Mouse (Mus musculus) heart, embryonic 15.5 days (tissue): ENCODE measurements around the gene Rcbtb2. TPM values are rescaled to one million over a fixed set of nuclear protein-coding genes. Genes with fewer than 3 reads are reported as not detected.

Experiments used
- ATAC-seq: fragments of 200-750 bp; cut with Nextera tagmentation; replicated peaks from 2 replicates; pipeline ENCODE4 v1.8.0; 2017; ENCODE audit warnings: low read depth, moderate TSS enrichment; ENCODE audit not compliant: insufficient number of reproducible peaks, insufficient read depth, low FRiP score
- H3K27ac ChIP-seq: fragments of 300-500 bp; sonication (generic); 2 replicates; pipeline ENCODE4 v1.5.1; 2015; ENCODE audit warnings: mild to moderate bottlenecking, inconsistent platforms
- H3K27me3 ChIP-seq: fragments of 300-500 bp; sonication (generic); 2 replicates; pipeline ENCODE4 v1.6.1; 2015; ENCODE audit warnings: inconsistent platforms
- H3K36me3 ChIP-seq: fragments of 300-500 bp; sonication (generic); 2 replicates; pipeline ENCODE4 v1.6.1; 2015; ENCODE audit warnings: mild to moderate bottlenecking, inconsistent platforms
- H3K4me1 ChIP-seq: fragments of 300-500 bp; sonication (generic); replicated peaks from 2 replicates; pipeline ENCODE4 v1.6.1; 2015; ENCODE audit warnings: inconsistent platforms
- H3K4me2 ChIP-seq: fragments of 300-500 bp; sonication (generic); 2 replicates; pipeline ENCODE4 v1.6.1; 2015; ENCODE audit warnings: inconsistent platforms, mild to moderate bottlenecking, moderate library complexity
- H3K4me3 ChIP-seq: fragments of 300-500 bp; sonication (generic); 2 replicates; pipeline ENCODE4 v1.5.1; 2015; ENCODE audit warnings: mild to moderate bottlenecking, inconsistent platforms
- H3K9ac ChIP-seq: fragments of 300-500 bp; sonication (generic); 2 replicates; pipeline ENCODE4 v1.6.1; 2015; ENCODE audit warnings: mild to moderate bottlenecking, inconsistent platforms
- H3K9me3 ChIP-seq: fragments of 300-500 bp; sonication (generic); replicated peaks from 2 replicates; pipeline ENCODE4 v1.6.1; 2016; ENCODE audit warnings: inconsistent platforms
- WGBS: fragments of 180-500 bp; shearing (Covaris S2); methylation state at CpG from one replicate; pipeline ENCODE4 v1.1.7; 2015; ENCODE audit warnings: mixed read lengths; 5-methylcytosine and 5-hydroxymethylcytosine counted together
- polyA plus RNA-seq: library from polyadenylated mRNA; unstranded; fragments of >200 nt; fragmentation: Nextera tagmentation; extraction: Ambion mirVana; gene quantifications from 2 replicates; pipeline ENCODE4 v1.2.1, GENCODE M21; 2015

Rcbtb2 gene
- polyA plus RNA-seq, 1 experiment from 2014 or later: 62.0 TPM

DNA sequence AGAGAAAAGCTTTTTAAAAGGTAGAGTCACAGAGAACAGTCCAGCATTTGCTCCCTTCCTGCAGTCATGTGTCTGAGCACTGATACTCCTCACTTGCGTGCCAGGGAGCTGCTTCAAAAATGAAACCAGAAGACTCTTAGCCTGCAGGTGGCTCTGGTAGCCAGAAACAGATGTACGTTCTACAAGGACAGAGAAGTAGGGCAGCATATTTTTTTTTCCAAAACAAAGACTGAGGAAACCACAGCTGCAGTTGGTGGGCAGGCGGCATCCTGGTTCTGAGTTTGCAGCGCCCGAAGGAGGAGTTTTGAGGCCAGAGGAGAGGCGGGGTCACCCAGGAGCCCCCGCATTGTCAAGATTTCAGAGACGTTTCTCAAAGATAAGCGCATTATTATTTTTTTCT is 5.9 kb upstream of the Rcbtb2 start:
- 0 out of 2 replicates have a peak overlapping the region, but pooled peaks have one; percentile 38 for H3K27ac ChIP-seq
- no peaks in the 10 kb centered on the region for H3K36me3 ChIP-seq
- H3K9me3 ChIP-seq: no peaks in the 10 kb centered on the region
- no peak overlapping the region for H3K9ac ChIP-seq
- peak overlapping the region; percentile 51 for H3K4me2 ChIP-seq
- no peaks in the 10 kb centered on the region for H3K27me3 ChIP-seq
- H3K4me1 ChIP-seq: 0 out of 2 replicates have a peak, but pooled peaks cover 5% of the 10 kb centered on the region
- ATAC-seq: no peak; the same call in 1 of the 2 replicates
- 40% methylated on average over 9 of the region's 9 CpGs for WGBS
- peak overlapping the region; percentile 26 for H3K4me3 ChIP-seq

- H3K4me2 ChIP-seq: peak overlapping the region; percentile 51; the same call in 1 of the 2 replicates
Measured at GRCm38 (mm10) chr14:73117411-73118392, 5.1 kb upstream of the Rcbtb2 start.

GRCm38 (mm10) chr14:73118482-73119347 is 4.1 kb upstream of the Rcbtb2 start:
- Histone ChIP-seq H3K36me3 (no peaks in the 10 kb centered on the region), H3K4me2 (no peak overlapping the region), H3K4me3 (no peak overlapping the region), H3K27ac (peak overlapping the region; percentile 3; the same call in 1 of the 2 replicates), H3K9me3 (no peaks in the 10 kb centered on the region), H3K27me3 (no peaks in the 10 kb centered on the region), H3K9ac (no peak overlapping the region), H3K4me1 (0 out of 2 replicates have a peak, but pooled peaks cover 2% of the 10 kb centered on the region)
- no peak for ATAC-seq
- 71% methylated on average over 14 of the region's 14 CpGs for WGBS

More at GRCm38 (mm10) chr14:73117411-73118392, 5.1 kb upstream of the Rcbtb2 start:
- Histone ChIP-seq H3K9ac (no peak overlapping the region), H3K9me3 (no peaks in the 10 kb centered on the region), H3K4me3 (no peak overlapping the region), H3K36me3 (no peaks in the 10 kb centered on the region), H3K27ac (no peak overlapping the region), H3K27me3 (no peaks in the 10 kb centered on the region), H3K4me1 (0 out of 2 replicates have a peak, but pooled peaks cover 2% of the 10 kb centered on the region)
- no peak for ATAC-seq
- 78% methylated on average over 7 of the region's 7 CpGs for WGBS

DNA sequence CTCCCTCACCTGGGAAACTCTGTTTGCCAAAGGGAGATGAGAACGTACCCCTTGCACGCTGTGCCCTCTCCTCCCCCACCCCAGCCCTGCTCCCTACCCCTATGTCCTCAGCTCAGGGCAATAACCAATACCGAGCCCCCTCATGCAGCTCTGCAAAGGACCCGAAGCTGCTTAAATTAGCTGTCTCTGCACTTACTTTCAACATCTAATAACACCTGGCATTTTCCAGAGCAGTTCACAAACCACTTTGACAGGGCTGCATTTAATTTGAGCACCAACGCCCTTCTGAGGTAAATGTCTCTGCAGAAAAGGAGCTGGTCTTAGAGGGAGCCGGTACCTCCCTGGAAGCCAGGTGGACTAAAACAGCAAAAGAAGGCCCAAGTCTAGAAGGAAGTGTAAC is 3.4 kb upstream of the Rcbtb2 start:
- Histone ChIP-seq H3K4me1 (0 out of 2 replicates have a peak, but pooled peaks cover 2% of the 10 kb centered on the region), H3K27me3 (no peaks in the 10 kb centered on the region), H3K9me3 (no peaks in the 10 kb centered on the region), H3K27ac (no peak overlapping the region; the same call in 1 of the 2 replicates), H3K4me2 (no peak overlapping the region), H3K9ac (no peak overlapping the region), H3K4me3 (no peak overlapping the region), H3K36me3 (no peaks in the 10 kb centered on the region)
- ATAC-seq: no peak
- 50% methylated on average over 6 of the region's 6 CpGs for WGBS

DNA sequence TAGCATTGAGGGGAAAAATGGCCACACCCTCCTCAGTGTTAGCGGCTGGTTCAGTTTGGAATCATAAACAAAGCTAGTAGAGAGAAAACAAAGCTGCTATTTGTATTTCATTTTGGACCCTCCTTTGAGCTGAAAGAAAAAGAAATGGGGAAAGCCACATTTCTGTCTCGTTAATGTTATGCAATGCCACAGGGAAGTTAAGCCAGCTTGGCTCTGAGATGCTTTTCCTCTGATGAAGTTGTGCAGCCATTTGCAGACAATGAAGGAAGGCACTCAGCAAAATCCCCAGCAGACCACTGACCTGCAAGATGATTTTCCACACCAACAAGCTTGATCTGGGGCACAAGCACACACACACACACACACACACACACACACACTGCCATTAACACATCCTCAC is 2.9 kb upstream of the Rcbtb2 start:
- no peaks in the 10 kb centered on the region for H3K36me3 ChIP-seq
- no peak for ATAC-seq
- H3K27ac ChIP-seq: no peak overlapping the region
- H3K4me3 ChIP-seq: no peak overlapping the region
- no peak overlapping the region for H3K4me2 ChIP-seq
- H3K9ac ChIP-seq: no peak overlapping the region
- H3K9me3 ChIP-seq: no peaks in the 10 kb centered on the region
- no peaks in the 10 kb centered on the region for H3K27me3 ChIP-seq
- H3K4me1 ChIP-seq: 0 out of 2 replicates have a peak, but pooled peaks cover 2% of the 10 kb centered on the region
- 61% methylated on average over 2 of the region's 2 CpGs for WGBS

DNA sequence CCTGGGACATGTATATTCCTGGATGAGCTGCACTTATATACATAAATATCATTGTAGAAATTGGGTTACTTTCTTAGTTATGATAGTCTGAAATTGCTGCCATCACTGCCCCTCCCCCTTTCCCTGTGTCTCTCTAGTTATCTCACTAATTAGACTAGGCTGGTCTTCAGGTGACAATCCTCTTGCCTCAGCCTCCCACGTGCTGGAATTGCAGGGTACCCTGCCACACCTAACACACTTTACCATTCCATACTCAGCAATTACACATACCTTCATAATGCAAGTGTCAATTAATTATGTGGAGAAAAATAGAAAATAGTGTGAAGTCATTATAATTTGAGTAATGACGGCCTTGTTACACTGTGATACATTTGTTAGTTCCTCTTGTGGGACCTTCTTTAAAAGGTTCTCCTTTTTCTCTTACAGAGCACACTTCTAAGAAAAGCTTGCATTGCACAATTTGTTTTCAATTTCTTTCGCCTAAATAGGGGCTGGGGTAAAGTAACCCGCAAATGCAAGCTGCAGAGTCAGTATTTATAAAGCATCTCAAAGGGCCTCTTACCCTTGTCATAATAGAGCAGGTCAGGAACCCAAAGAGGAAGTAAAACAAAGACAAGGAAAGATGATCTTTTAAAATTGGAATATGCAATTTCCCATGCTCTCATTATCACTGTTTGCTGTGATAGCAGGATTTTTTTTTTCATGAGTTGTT is 470 bp upstream of the Rcbtb2 start:
- Histone ChIP-seq H3K4me3 (no peak overlapping the region), H3K9me3 (no peaks in the 10 kb centered on the region), H3K36me3 (no peaks in the 10 kb centered on the region), H3K9ac (no peak overlapping the region), H3K27me3 (no peaks in the 10 kb centered on the region), H3K27ac (peak overlapping the region; percentile 39), H3K4me2 (no peak overlapping the region), H3K4me1 (0 out of 2 replicates have a peak, but pooled peaks cover 2% of the 10 kb centered on the region)
- WGBS: 57% methylated on average over 4 of the region's 4 CpGs
- no peak for ATAC-seq

GRCm38 (mm10) chr14:73123381-73123780 is 544 bp downstream of the Rcbtb2 start:
- no peaks in the 10 kb centered on the region for H3K36me3 ChIP-seq
- no peaks in the 10 kb centered on the region for H3K27me3 ChIP-seq
- H3K4me3 ChIP-seq: no peak overlapping the region
- H3K4me1 ChIP-seq: 0 out of 2 replicates have a peak, but pooled peaks cover 2% of the 10 kb centered on the region
- 72% methylated on average over 9 of the region's 9 CpGs for WGBS
- H3K4me2 ChIP-seq: no peak overlapping the region
- H3K9ac ChIP-seq: no peak overlapping the region
- ATAC-seq: no peak
- H3K9me3 ChIP-seq: no peaks in the 10 kb centered on the region
- H3K27ac ChIP-seq: peak overlapping the region; percentile 40; the same call in 1 of the 2 replicates

DNA sequence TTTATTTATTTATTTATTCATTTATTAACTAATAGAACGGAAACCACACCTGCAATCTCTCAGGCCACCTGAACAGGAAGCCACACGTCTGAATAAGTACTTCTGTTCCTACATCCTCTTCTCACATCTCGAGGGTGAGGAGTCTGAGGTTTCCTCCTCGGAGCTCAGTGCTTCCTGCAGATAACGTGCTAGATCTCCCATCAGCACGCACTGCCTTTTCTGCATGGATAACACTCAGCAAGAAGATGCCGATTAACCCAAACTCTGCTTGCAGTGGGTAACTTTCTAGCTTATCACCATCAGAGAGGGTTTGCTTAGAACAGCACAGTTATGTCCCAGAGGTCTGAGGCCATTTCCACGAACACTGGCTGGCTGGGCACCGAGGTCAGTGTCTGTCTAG is 949 bp downstream of the Rcbtb2 start:
- WGBS: 49% methylated on average over 9 of the region's 9 CpGs
- H3K27ac ChIP-seq: no peak overlapping the region
- no peaks in the 10 kb centered on the region for H3K27me3 ChIP-seq
- no peak overlapping the region for H3K9ac ChIP-seq
- H3K4me1 ChIP-seq: 0 out of 2 replicates have a peak, but pooled peaks cover 2% of the 10 kb centered on the region
- no peak overlapping the region for H3K4me3 ChIP-seq
- H3K36me3 ChIP-seq: no peaks in the 10 kb centered on the region
- ATAC-seq: no peak
- no peaks in the 10 kb centered on the region for H3K9me3 ChIP-seq
- no peak overlapping the region for H3K4me2 ChIP-seq

DNA sequence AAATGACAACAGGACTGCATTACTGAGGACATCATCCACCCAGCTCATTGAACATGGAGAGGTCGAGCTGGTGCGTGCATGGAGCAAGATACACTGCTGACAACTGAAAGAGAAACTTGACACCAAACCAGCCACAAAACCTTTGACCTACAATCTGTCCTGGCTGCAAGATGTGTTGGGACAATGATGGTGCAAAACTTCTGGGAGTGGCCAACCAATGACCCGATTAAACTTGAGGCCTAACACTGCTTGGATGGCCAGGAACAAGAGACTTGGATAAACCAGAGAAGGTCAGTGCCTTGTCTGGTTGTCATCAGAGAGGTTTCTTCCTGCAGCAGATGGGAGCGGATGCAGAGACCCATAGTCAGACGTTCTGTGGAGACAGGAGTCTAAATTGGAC is 7.7 kb downstream of the Rcbtb2 start:
- H3K9me3 ChIP-seq: no peaks in the 10 kb centered on the region
- H3K36me3 ChIP-seq: no peaks in the 10 kb centered on the region
- H3K27ac ChIP-seq: no peak overlapping the region
- no peak overlapping the region for H3K9ac ChIP-seq
- no peak overlapping the region for H3K4me3 ChIP-seq
- H3K27me3 ChIP-seq: no peaks in the 10 kb centered on the region
- ATAC-seq: no peak
- H3K4me1 ChIP-seq: no peaks in the 10 kb centered on the region
- 64% methylated on average over 5 of the region's 5 CpGs for WGBS
- no peak overlapping the region for H3K4me2 ChIP-seq

GRCm38 (mm10) chr14:73131856-73132410 is 9.1 kb downstream of the Rcbtb2 start:
- Histone ChIP-seq H3K27me3 (no peaks in the 10 kb centered on the region), H3K9ac (no peak overlapping the region), H3K4me3 (no peak overlapping the region), H3K9me3 (no peaks in the 10 kb centered on the region), H3K4me1 (no peaks in the 10 kb centered on the region), H3K27ac (no peak overlapping the region), H3K36me3 (no peaks in the 10 kb centered on the region), H3K4me2 (no peak overlapping the region)
- ATAC-seq: no peak
- 82% methylated on average over 16 of the region's 16 CpGs for WGBS
